Mouse (Mus musculus): ENCODE measurements around the gene Kntc1. TPM values are rescaled to one million over a fixed set of nuclear protein-coding genes. Genes with fewer than 3 reads are reported as not detected.
"Not testable (repeated sequence)": the region's sequence is repeated elsewhere in the genome, so short reads cannot be mapped to it uniquely, and the experiment has no call there.

Kntc1 gene
- 1 to 10 TPM; 4.5 to 4.9 TPM for total RNA-seq (2021)
- long read RNA-seq, full-length matches to known transcripts = 1 of 1 reads
- long read RNA-seq, partial matches to known transcripts = 0 of 1 reads
- long read RNA-seq, other reads (novel, unspliced or antisense) = 0 of 1 reads

GRCm38 (mm10) chr5:123749065-123750064 is at the start of gene Kntc1, which contains the start of gene Rsrc2:
Kntc1 (plus strand) TSS chr5:123749716.
Rsrc2 (minus strand) TSS chr5:123749414.
- DNase-seq (ENCODE audit: low spot score in 2 of 2) = peak; percentile 99

- peak; percentile 54 to 64 for DNase-seq (ENCODE audit: low spot score in 2 of 2)
Observed at GRCm38 (mm10) chr5:123700625-123701024, 48.9 kb upstream of the Kntc1 start.

DNA sequence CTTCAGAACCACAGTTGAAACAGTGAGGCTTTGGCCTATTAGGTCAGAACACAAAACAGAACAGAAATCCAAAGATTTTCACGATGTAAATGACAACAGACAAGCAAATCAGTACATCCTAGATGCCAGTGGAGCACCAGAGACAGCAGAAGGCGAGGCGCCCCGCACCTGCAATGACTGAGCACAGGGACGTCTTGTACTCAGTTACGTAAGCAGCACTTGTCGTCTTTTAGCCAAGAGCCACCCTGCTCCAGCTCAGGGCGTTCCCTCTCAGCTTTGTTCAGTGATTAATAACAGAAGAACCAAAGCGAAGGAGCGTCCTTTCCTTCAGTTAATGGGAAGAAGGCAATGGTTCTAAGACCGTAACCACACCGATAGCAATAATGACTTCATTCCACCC is 40.9 kb upstream of the Kntc1 start:
- DNase-seq (ENCODE audit: low spot score in 2 of 2) = no peak

DNA sequence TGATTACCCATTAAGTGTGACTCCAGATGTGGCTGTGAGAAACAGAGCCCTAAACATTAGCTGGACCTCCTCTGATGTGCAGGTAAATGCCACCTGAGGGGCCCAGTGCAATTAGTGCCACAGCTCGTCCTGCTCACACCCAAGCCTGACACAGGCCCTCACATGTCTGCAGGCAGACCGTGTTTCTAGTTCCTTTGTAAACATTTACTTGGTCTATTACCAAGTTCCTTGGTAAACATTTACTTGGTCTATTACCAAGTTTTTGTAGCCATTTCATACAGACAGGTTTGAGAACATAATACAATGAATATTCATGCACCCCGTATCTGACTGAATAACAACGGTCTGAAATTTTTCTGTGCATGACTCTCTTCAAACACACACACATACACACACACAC is 39.9 kb upstream of the Kntc1 start:
- DNase-seq (ENCODE audit: low spot score in 2 of 2) = no peak

GRCm38 (mm10) chr5:123713782-123714181 is 35.7 kb upstream of the Kntc1 start:
- DNase-seq (ENCODE audit: low spot score in 2 of 2) = no peak

GRCm38 (mm10) chr5:123714622-123715021 is 34.9 kb upstream of the Kntc1 start:
- DNase-seq (ENCODE audit: low spot score in 2 of 2) = no peak

DNA sequence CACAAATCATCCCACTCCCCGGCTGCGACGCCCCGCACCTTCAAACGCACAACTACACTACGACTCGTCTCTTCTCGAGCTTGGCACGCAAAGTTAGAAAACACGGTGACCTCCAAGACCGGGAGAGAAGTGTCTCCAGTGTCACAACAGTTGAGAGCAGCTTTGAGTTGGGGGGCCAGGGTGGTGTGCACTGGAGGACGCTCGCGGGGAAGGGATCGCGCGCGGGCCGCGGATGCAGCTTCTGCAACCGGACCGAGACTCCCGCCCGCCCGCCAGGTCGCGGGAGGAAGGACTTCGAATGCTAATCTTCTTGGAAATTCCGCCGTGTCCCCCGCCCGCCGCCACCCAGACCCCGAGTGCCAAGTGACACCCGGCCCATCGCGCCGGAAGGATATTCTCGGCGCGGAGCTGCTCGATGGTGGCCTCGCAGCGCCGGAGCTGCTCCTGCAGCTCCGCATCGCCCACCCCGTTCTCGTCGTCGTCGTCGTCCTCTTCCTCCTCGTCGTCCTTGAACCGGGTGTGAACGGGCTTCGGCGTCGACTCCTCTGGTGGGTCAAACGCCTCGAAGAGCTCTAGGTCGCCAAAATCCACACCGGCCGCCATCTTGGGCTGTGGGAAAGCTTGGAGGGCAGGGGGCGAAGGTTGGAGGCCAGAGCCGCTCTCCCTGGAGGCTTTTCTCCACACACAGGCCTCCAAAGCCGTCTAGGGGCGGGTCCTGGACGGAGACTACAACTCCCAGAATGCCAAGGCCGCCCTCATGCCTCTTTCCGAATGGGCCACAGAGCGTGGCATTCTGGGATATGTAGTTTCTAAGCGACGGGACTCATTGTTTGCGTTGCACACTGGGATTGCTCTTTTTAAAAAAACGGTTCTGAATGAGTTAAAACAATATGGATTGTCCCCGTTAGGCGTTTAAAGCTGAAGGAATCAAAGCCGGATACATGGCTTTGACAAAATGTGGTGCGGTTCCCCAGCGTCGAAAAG is 28.9 kb upstream of the Kntc1 start, which contains the start of gene Zcchc8:
Gene Zcchc8, minus strand, starts transcription at position 773 of the 984 bp plus-strand sequence.
- peak; percentile 93 to 94 for DNase-seq (ENCODE audit: low spot score in 2 of 2)

GRCm38 (mm10) chr5:123723816-123724215 is 25.7 kb upstream of the Kntc1 start:
- not testable (repeated sequence) for DNase-seq (ENCODE audit: low spot score in 2 of 2)

DNA sequence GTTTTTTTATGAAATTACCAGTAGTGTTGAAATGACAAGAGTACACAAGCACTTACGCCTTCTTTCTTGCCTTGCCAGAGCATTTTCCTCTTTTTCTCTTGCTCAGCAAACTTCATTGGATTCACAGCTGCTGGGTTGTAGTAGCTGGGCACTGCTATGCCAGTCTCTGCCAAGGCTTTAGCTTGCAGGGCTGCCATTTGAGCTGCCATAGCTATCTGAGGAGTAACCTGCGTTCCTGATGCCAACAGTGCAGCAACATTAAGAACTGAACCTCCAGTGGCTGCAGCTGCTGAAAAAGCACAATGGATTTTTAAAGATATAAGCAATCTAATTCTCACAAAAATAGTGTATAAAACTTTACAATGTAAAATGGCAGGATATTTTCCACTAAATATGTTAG is 18.5 kb upstream of the Kntc1 start:
- no peak for DNase-seq (ENCODE audit: low spot score in 2 of 2)

GRCm38 (mm10) chr5:123744358-123744757 is 5.2 kb upstream of the Kntc1 start:
- DNase-seq (ENCODE audit: low spot score in 2 of 2) = no peak

DNA sequence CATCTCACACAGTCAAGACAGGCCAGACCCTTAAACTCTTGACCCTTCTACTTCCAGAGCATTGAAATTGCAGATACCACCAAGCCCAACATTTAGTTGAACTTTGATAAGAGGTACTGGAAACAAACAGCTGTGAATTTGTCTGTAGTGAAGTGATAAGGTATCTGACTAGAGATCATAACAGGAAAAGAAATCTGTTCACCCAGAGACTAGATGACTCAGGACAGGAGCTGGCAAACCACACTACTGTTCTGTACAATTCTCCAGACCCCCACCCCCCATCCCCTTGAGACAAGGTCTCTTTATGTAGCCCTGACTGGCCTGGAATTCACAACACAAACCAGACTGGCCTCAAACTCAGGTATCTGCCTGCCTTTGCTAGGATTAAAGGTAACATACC is 3.3 kb upstream of the Kntc1 start:
- no peak for DNase-seq (ENCODE audit: low spot score in 2 of 2)

GRCm38 (mm10) chr5:123747604-123748003 is 1.9 kb upstream of the Kntc1 start:
- DNase-seq (ENCODE audit: low spot score in 2 of 2) = no peak

GRCm38 (mm10) chr5:123748339-123749064 is 1.0 kb upstream of the Kntc1 start:
- DNase-seq (ENCODE audit: low spot score in 2 of 2) = no peak

DNA sequence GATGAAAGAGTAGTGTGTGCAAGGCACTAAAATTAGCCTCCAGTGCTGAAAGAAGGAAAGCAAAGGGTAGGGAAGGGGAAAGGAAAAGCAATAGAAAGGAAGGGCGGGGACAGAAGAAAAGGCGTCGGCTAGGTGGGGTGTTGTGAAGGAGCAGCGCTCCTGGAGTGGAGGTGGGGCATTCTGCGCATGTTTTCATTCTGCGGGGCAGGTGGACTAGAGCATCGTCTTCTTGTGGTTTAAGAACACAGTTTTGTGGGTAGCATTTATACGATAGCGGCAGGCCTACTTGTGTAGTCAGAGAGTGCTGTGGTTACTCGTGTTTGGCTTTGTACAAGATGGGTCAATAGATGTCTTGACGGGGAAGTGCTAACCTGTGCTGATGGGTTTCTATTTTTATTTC is 16.0 kb downstream of the Kntc1 start:
- DNase-seq (ENCODE audit: low spot score in 2 of 2) = no peak

GRCm38 (mm10) chr5:123766455-123766854 is 16.9 kb downstream of the Kntc1 start:
- DNase-seq (ENCODE audit: low spot score in 2 of 2) = not testable (repeated sequence)

GRCm38 (mm10) chr5:123773441-123773840 is 23.9 kb downstream of the Kntc1 start:
- DNase-seq (ENCODE audit: low spot score in 2 of 2) = no peak

DNA sequence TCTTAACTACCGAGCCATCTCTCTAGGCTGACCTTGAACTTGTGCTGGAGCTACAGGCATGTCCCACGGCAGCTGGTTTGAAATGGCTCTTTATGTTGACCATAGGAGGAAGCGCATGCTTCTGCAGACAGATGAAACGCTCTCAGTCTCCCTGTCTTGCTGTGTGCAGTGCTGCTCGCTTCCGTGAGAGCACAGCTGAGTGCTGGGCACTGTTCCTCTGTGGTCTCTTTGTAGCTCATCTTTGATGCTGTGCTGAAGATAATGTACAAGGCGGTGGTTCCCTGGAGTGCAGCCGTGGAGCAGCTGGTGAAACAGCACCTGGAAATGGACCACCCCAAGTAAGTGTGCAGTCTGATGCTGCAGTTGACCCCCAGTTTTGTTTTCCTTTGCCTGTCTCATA is 31.2 kb downstream of the Kntc1 start:
- DNase-seq (ENCODE audit: low spot score in 2 of 2) = no peak

DNA sequence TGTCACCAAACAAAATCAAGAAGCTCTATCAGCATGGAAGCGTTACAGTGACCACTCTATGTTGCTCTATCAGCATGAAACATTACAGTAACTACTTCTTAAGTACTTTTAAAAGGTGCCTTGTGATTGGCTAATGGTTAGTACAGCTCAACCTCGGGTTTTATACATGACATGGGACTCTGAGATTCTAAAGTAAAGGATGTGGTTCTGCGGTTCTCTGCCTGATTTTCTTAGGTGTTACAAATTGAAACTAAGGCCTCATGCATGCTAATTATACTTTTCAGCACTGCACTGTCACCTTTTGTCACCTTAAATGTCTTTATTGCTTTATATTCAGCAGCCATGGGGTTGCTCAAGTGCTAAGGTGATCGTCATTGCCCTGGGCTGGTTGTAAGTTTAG is 32.3 kb downstream of the Kntc1 start:
- DNase-seq (ENCODE audit: low spot score in 2 of 2) = no peak

DNA sequence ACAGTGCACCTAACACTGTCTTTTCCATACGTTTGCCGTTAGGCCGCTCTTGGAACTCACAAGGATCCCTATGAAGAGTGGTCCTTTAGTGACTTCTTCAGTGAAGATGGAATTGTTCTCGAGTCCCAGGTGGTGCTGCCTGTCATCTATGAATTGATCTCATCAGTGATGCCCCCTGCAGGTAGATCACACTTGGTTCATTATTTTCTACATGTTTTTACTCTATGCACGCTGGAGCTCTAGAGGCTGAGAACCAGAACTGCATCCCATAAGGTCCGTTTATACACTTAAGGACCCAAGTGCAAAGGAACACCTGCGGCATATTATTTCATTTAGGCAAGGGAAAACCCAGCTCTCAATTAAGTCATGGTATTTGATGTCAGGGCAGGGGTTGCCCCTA is 39.5 kb downstream of the Kntc1 start:
- no peak for DNase-seq (ENCODE audit: low spot score in 2 of 2)

DNA sequence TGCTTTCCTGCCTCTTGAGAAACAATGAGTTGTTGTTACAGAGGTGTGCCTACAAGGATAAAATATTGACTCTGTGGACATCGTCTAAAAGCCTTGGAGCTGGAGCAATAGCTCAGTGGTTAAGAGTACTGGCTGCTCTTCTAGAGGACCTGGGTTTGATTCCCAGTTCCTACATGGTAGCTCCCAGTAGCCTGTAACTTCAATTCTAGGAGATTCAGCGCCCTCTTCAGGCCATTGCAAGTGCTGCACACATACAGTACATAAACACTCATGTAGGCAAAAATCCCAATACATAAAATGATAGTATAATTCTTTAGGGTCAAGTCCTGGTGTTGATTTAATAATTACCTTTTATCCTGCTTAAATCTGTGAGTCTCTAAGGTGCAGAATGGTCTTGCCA is 43.6 kb downstream of the Kntc1 start:
- no peak for DNase-seq (ENCODE audit: low spot score in 2 of 2)

- DNase-seq (ENCODE audit: low spot score in 2 of 2) = peak; percentile 45 to 67
Observed at GRCm38 (mm10) chr5:123806334-123806733, 56.8 kb downstream of the Kntc1 start.

Measured in layer of hippocampus, postnatal 10 days (tissue).